Mouse (Mus musculus) liver, embryonic 12.5 days (tissue): ENCODE measurements around the gene Tbc1d21. TPM values are rescaled to one million over a fixed set of nuclear protein-coding genes. Genes with fewer than 3 reads are reported as not detected.

Source experiments
- ATAC-seq: fragments of 200-750 bp; cut with Nextera tagmentation; 2 replicates; pipeline ENCODE4 v1.8.0; 2017; ENCODE audit warnings: moderate number of reproducible peaks, mild to moderate bottlenecking, moderate library complexity
- H3K27ac ChIP-seq: fragments of 300-500 bp; sonication (generic); 2 replicates; pipeline ENCODE4 v1.5.1; 2016; ENCODE audit warnings: mild to moderate bottlenecking
- H3K27me3 ChIP-seq: fragments of 300-500 bp; sonication (generic); replicated peaks from 2 replicates; pipeline ENCODE4 v1.6.1; 2016; ENCODE audit warnings: mild to moderate bottlenecking, moderate library complexity
- H3K36me3 ChIP-seq: fragments of 300-500 bp; sonication (generic); 2 replicates; pipeline ENCODE4 v1.6.1; 2016; ENCODE audit warnings: mild to moderate bottlenecking, moderate library complexity
- H3K4me1 ChIP-seq: fragments of 300-500 bp; sonication (generic); 2 replicates; pipeline ENCODE4 v1.6.1; 2016
- H3K4me2 ChIP-seq: fragments of 300-500 bp; sonication (generic); 2 replicates; pipeline ENCODE4 v1.6.1; 2016; ENCODE audit warnings: mild to moderate bottlenecking, moderate library complexity
- H3K4me3 ChIP-seq: fragments of 300-500 bp; sonication (generic); 2 replicates; pipeline ENCODE4 v1.5.1; 2016; ENCODE audit warnings: mild to moderate bottlenecking, moderate library complexity
- H3K9ac ChIP-seq: fragments of 300-500 bp; sonication (generic); 2 replicates; pipeline ENCODE4 v1.6.1; 2016; ENCODE audit warnings: mild to moderate bottlenecking, moderate library complexity
- H3K9me3 ChIP-seq: fragments of 300-500 bp; sonication (generic); replicated peaks from 2 replicates; pipeline ENCODE4 v1.6.1; 2016; ENCODE audit warnings: mild to moderate bottlenecking, moderate library complexity
- whole genome bisulfite sequencing: fragments of 180-500 bp; shearing (Covaris S2); methylation state at CpG from one replicate; pipeline ENCODE4 v1.1.7; 2016; ENCODE audit not compliant: insufficient replicate concordance; 5-methylcytosine and 5-hydroxymethylcytosine counted together
- polyA plus RNA-seq: library from polyadenylated mRNA; unstranded; fragments of >200 nt; fragmentation: Nextera tagmentation; extraction: Ambion mirVana; gene quantifications from 2 replicates; pipeline ENCODE4 v1.2.1, GENCODE M21; 2016

Tbc1d21 gene
- not detected in 2 replicates for polyA plus RNA-seq

GRCm38 (mm10) chr9:58370355-58370754 lies at the start of gene Tbc1d21:
TSS of gene Tbc1d21 (minus strand) at chr9:58370455.
- H3K4me2 ChIP-seq, result no peak within 1 kb of the TSS
- H3K9me3 ChIP-seq, result no peaks in the 10 kb centered on the region
- no peak within 1 kb of the TSS for H3K9ac ChIP-seq
- no peaks in the 10 kb centered on the region for H3K27me3 ChIP-seq
- ATAC-seq, result no peak
- no peak within 1 kb of the TSS for H3K27ac ChIP-seq
- H3K36me3 ChIP-seq, result no peaks in the 10 kb centered on the region
- peaks cover 5% of the 10 kb centered on the region; the same call in 1 of the 2 replicates for H3K4me1 ChIP-seq
- H3K4me3 ChIP-seq, result no peak within 1 kb of the TSS
- 45% methylated on average over 1 of the region's 1 CpGs for WGBS

GRCm38 (mm10) chr9:58411556-58411955 lies 41.3 kb upstream of the Tbc1d21 start:
- Histone ChIP-seq H3K9ac (no peak overlapping the region), H3K9me3 (no peaks in the 10 kb centered on the region), H3K27me3 (no peaks in the 10 kb centered on the region), H3K36me3 (no peaks in the 10 kb centered on the region), H3K4me1 (no peaks in the 10 kb centered on the region), H3K4me3 (no peak overlapping the region), H3K4me2 (no peak overlapping the region), H3K27ac (no peak overlapping the region)
- ATAC-seq, result no peak
- WGBS, result 57% methylated on average over 9 of the region's 9 CpGs

GRCm38 (mm10) chr9:58410057-58410735 lies 39.9 kb upstream of the Tbc1d21 start:
- Histone ChIP-seq H3K9ac (no peak overlapping the region), H3K4me1 (no peaks in the 10 kb centered on the region), H3K27me3 (no peaks in the 10 kb centered on the region), H3K4me3 (no peak overlapping the region), H3K4me2 (no peak overlapping the region), H3K36me3 (no peaks in the 10 kb centered on the region), H3K27ac (no peak overlapping the region), H3K9me3 (no peaks in the 10 kb centered on the region)
- no peak for ATAC-seq
- 50% methylated on average over 4 of the region's 4 CpGs for WGBS

GRCm38 (mm10) chr9:58409247-58409646 lies 39.0 kb upstream of the Tbc1d21 start:
- H3K4me3 ChIP-seq, result no peak overlapping the region
- no peak overlapping the region for H3K27ac ChIP-seq
- no peak overlapping the region for H3K9ac ChIP-seq
- H3K27me3 ChIP-seq, result no peaks in the 10 kb centered on the region
- H3K36me3 ChIP-seq, result no peaks in the 10 kb centered on the region
- no peak overlapping the region for H3K4me2 ChIP-seq
- H3K9me3 ChIP-seq, result no peaks in the 10 kb centered on the region
- WGBS, result 40% methylated on average over 2 of the region's 2 CpGs
- H3K4me1 ChIP-seq, result no peaks in the 10 kb centered on the region
- ATAC-seq, result no peak

- no peaks in the 10 kb centered on the region for H3K4me1 ChIP-seq
- 37% methylated on average over 4 of the region's 4 CpGs for WGBS
These were observed 34.2 kb upstream of the Tbc1d21 start for GRCm38 (mm10) chr9:58404412-58404811.

GRCm38 (mm10) chr9:58401371-58402082 lies 31.3 kb upstream of the Tbc1d21 start:
- 62% methylated on average over 6 of the region's 6 CpGs for WGBS
- Histone ChIP-seq H3K9ac (no peak overlapping the region), H3K4me3 (no peak overlapping the region), H3K27me3 (no peaks in the 10 kb centered on the region), H3K4me2 (no peak overlapping the region), H3K9me3 (no peaks in the 10 kb centered on the region), H3K27ac (no peak overlapping the region), H3K4me1 (no peaks in the 10 kb centered on the region), H3K36me3 (no peaks in the 10 kb centered on the region)
- ATAC-seq, result no peak

More at GRCm38 (mm10) chr9:58404412-58404811, 34.2 kb upstream of the Tbc1d21 start:
- Histone ChIP-seq H3K4me2 (no peak overlapping the region), H3K9ac (no peak overlapping the region), H3K27ac (no peak overlapping the region), H3K27me3 (no peaks in the 10 kb centered on the region), H3K36me3 (no peaks in the 10 kb centered on the region), H3K4me3 (no peak overlapping the region), H3K9me3 (no peaks in the 10 kb centered on the region)
- no peak for ATAC-seq

GRCm38 (mm10) chr9:58399609-58400008 lies 29.4 kb upstream of the Tbc1d21 start:
- no peak overlapping the region for H3K4me3 ChIP-seq
- H3K27ac ChIP-seq, result no peak overlapping the region
- H3K27me3 ChIP-seq, result no peaks in the 10 kb centered on the region
- no peak overlapping the region for H3K9ac ChIP-seq
- H3K9me3 ChIP-seq, result no peaks in the 10 kb centered on the region
- H3K4me2 ChIP-seq, result no peak overlapping the region
- no peaks in the 10 kb centered on the region for H3K4me1 ChIP-seq
- 22% methylated on average over 5 of the region's 5 CpGs for WGBS
- H3K36me3 ChIP-seq, result no peaks in the 10 kb centered on the region
- no peak for ATAC-seq

- no peak overlapping the region for H3K9ac ChIP-seq
- no peak overlapping the region for H3K27ac ChIP-seq
- 63% methylated on average over 8 of the region's 8 CpGs for whole genome bisulfite sequencing
- ATAC-seq, result no peak
- H3K36me3 ChIP-seq, result no peaks in the 10 kb centered on the region
- H3K9me3 ChIP-seq, result no peaks in the 10 kb centered on the region
- no peak overlapping the region for H3K4me2 ChIP-seq
- no peaks in the 10 kb centered on the region for H3K4me1 ChIP-seq
- H3K27me3 ChIP-seq, result no peaks in the 10 kb centered on the region
- no peak overlapping the region for H3K4me3 ChIP-seq
These were observed 24.4 kb upstream of the Tbc1d21 start for GRCm38 (mm10) chr9:58394605-58395004.

GRCm38 (mm10) chr9:58393875-58394274 lies 23.6 kb upstream of the Tbc1d21 start:
- H3K27me3 ChIP-seq, result no peaks in the 10 kb centered on the region
- H3K9me3 ChIP-seq, result no peaks in the 10 kb centered on the region
- H3K4me3 ChIP-seq, result no peak overlapping the region
- no peak overlapping the region for H3K9ac ChIP-seq
- H3K36me3 ChIP-seq, result no peaks in the 10 kb centered on the region
- no peak overlapping the region for H3K4me2 ChIP-seq
- no peak for ATAC-seq
- no peaks in the 10 kb centered on the region for H3K4me1 ChIP-seq
- 18% methylated on average over 1 of the region's 1 CpGs for WGBS
- H3K27ac ChIP-seq, result no peak overlapping the region

GRCm38 (mm10) chr9:58388381-58388780 lies 18.1 kb upstream of the Tbc1d21 start:
- WGBS, result 54% methylated on average over 3 of the region's 3 CpGs
- no peaks in the 10 kb centered on the region for H3K36me3 ChIP-seq
- H3K4me1 ChIP-seq, result no peaks in the 10 kb centered on the region
- no peak for ATAC-seq
- H3K27ac ChIP-seq, result no peak overlapping the region
- H3K4me2 ChIP-seq, result no peak overlapping the region
- no peak overlapping the region for H3K4me3 ChIP-seq
- no peaks in the 10 kb centered on the region for H3K9me3 ChIP-seq
- H3K27me3 ChIP-seq, result no peaks in the 10 kb centered on the region
- H3K9ac ChIP-seq, result no peak overlapping the region

GRCm38 (mm10) chr9:58378878-58379277 lies 8.6 kb upstream of the Tbc1d21 start:
- Histone ChIP-seq H3K9ac (no peak overlapping the region), H3K27me3 (no peaks in the 10 kb centered on the region), H3K27ac (no peak overlapping the region), H3K4me2 (no peak overlapping the region), H3K9me3 (no peaks in the 10 kb centered on the region), H3K4me3 (no peak overlapping the region), H3K36me3 (no peaks in the 10 kb centered on the region), H3K4me1 (peaks cover 12% of the 10 kb centered on the region)
- WGBS, result 36% methylated on average over 4 of the region's 4 CpGs
- ATAC-seq, result peak; percentile 49; the same call in 1 of the 2 replicates

GRCm38 (mm10) chr9:58373912-58374431 lies 3.7 kb upstream of the Tbc1d21 start:
- Histone ChIP-seq H3K9me3 (no peaks in the 10 kb centered on the region), H3K4me3 (no peak overlapping the region), H3K4me1 (peaks cover 8% of the 10 kb centered on the region; the same call in 1 of the 2 replicates), H3K4me2 (no peak overlapping the region), H3K36me3 (no peaks in the 10 kb centered on the region), H3K27ac (no peak overlapping the region), H3K9ac (no peak overlapping the region), H3K27me3 (no peaks in the 10 kb centered on the region)
- no peak for ATAC-seq
- 67% methylated on average over 12 of the region's 12 CpGs for WGBS
